Mouse (Mus musculus) kidney, embryonic 14.5 days (tissue): ENCODE measurements around the gene Ergic1. TPM values are rescaled to one million over a fixed set of nuclear protein-coding genes. Genes with fewer than 3 reads are reported as not detected.

Experiments used
- ATAC-seq: fragments of 200-750 bp; cut with Nextera tagmentation; 2 replicates; pipeline ENCODE4 v1.8.0; 2017; ENCODE audit warnings: moderate number of reproducible peaks, mild to moderate bottlenecking, moderate TSS enrichment, moderate library complexity; ENCODE audit not compliant: low FRiP score, low TSS enrichment
- H3K27ac ChIP-seq: fragments of 300-500 bp; sonication (generic); 2 replicates; pipeline ENCODE4 v1.5.1; 2014; ENCODE audit warnings: low read depth, mild to moderate bottlenecking, low read length, moderate library complexity, mixed read lengths
- H3K27me3 ChIP-seq: fragments of 300-500 bp; sonication (generic); 2 replicates; pipeline ENCODE4 v1.6.1; 2014; ENCODE audit warnings: mild to moderate bottlenecking, low read length; ENCODE audit not compliant: control insufficient read depth, insufficient read depth
- H3K36me3 ChIP-seq: fragments of 300-500 bp; sonication (generic); 2 replicates; pipeline ENCODE4 v1.6.1; 2014; ENCODE audit warnings: low read length, mixed read lengths; ENCODE audit not compliant: control insufficient read depth, insufficient read depth
- H3K4me1 ChIP-seq: fragments of 300-500 bp; sonication (generic); 2 replicates; pipeline ENCODE4 v1.6.1; 2014; ENCODE audit warnings: low read length, mixed read lengths; ENCODE audit not compliant: control insufficient read depth, insufficient read depth
- H3K4me2 ChIP-seq: fragments of 300-500 bp; sonication (generic); replicated peaks from 2 replicates; pipeline ENCODE4 v1.6.1; 2014; ENCODE audit warnings: low read depth, mild to moderate bottlenecking, low read length
- H3K4me3 ChIP-seq: fragments of 300-500 bp; sonication (generic); 2 replicates; pipeline ENCODE4 v1.5.1; 2014; ENCODE audit warnings: mild to moderate bottlenecking, low read length
- H3K9ac ChIP-seq: fragments of 300-500 bp; sonication (generic); 2 replicates; pipeline ENCODE4 v1.6.1; 2014; ENCODE audit warnings: low read depth, mild to moderate bottlenecking, low read length, moderate library complexity
- H3K9me3 ChIP-seq: fragments of 300-500 bp; sonication (generic); 2 replicates; pipeline ENCODE4 v1.6.1; 2016; ENCODE audit warnings: low read length; ENCODE audit not compliant: control insufficient read depth
- WGBS: fragments of 180-500 bp; shearing (Covaris S2); extraction: QIAGEN DNeasy Blood & Tissue Kit; methylation state at CpG from one replicate; pipeline ENCODE4 v1.1.7; 2014; 5-methylcytosine and 5-hydroxymethylcytosine counted together
- polyA plus RNA-seq: library from polyadenylated mRNA; unstranded; fragments of >200 nt; fragmentation: Nextera tagmentation; extraction: Ambion mirVana; gene quantifications from 2 replicates; pipeline ENCODE4 v1.2.1, GENCODE M21; 2014

Gene Ergic1
- polyA plus RNA-seq, 1 experiment from 2014 or later: 150 TPM

GRCm38 (mm10) chr17:26549148-26549809 lies 12.0 kb upstream of the Ergic1 start:
- Histone ChIP-seq H3K36me3 (no peaks in the 10 kb centered on the region), H3K9ac (no peak overlapping the region), H3K4me1 (no peaks in the 10 kb centered on the region), H3K4me3 (no peak overlapping the region), H3K27me3 (no peaks in the 10 kb centered on the region), H3K4me2 (no peak overlapping the region), H3K27ac (peak overlapping the region; percentile 44; the same call in 1 of the 2 replicates), H3K9me3 (no peaks in the 10 kb centered on the region)
- WGBS: 5% methylated on average over 12 of the region's 12 CpGs
- ATAC-seq: peak; percentile 43; the same call in 1 of the 2 replicates

GRCm38 (mm10) chr17:26551104-26551503 lies 10.2 kb upstream of the Ergic1 start:
- no peaks in the 10 kb centered on the region for H3K4me1 ChIP-seq
- H3K9ac ChIP-seq: no peak overlapping the region
- H3K27ac ChIP-seq: no peak overlapping the region
- H3K4me3 ChIP-seq: no peak overlapping the region
- H3K36me3 ChIP-seq: no peaks in the 10 kb centered on the region
- H3K27me3 ChIP-seq: no peaks in the 10 kb centered on the region
- no peak overlapping the region for H3K4me2 ChIP-seq
- no peaks in the 10 kb centered on the region for H3K9me3 ChIP-seq
- ATAC-seq: no peak
- 85% methylated on average over 6 of the region's 6 CpGs for WGBS

- ATAC-seq: no peak
- H3K4me3 ChIP-seq: no peak overlapping the region
- no peaks in the 10 kb centered on the region for H3K27me3 ChIP-seq
- no peaks in the 10 kb centered on the region for H3K9me3 ChIP-seq
- no peak overlapping the region for H3K4me2 ChIP-seq
- no peak overlapping the region for H3K9ac ChIP-seq
- H3K36me3 ChIP-seq: no peaks in the 10 kb centered on the region
- no peak overlapping the region for H3K27ac ChIP-seq
- H3K4me1 ChIP-seq: no peaks in the 10 kb centered on the region
- 64% methylated on average over 3 of the region's 3 CpGs for WGBS
Observed at GRCm38 (mm10) chr17:26553033-26553432, 8.3 kb upstream of the Ergic1 start.

- ATAC-seq: 0 out of 2 replicates have a peak, but pooled peaks have one; percentile 14
- peaks cover 42% of the 10 kb centered on the region for H3K4me1 ChIP-seq
- WGBS: 34% methylated on average over 9 of the region's 9 CpGs
- H3K4me3 ChIP-seq: peak overlapping the region; percentile 86
- H3K9ac ChIP-seq: peak overlapping the region; percentile 85
- H3K27me3 ChIP-seq: no peaks in the 10 kb centered on the region
- peak overlapping the region; percentile 93 for H3K4me2 ChIP-seq
- H3K9me3 ChIP-seq: no peaks in the 10 kb centered on the region
- H3K27ac ChIP-seq: peak overlapping the region; percentile 69; the same call in 1 of the 2 replicates
- peaks cover 6% of the 10 kb centered on the region; the same call in 1 of the 2 replicates for H3K36me3 ChIP-seq
Observed at GRCm38 (mm10) chr17:26560526-26561289, 581 bp upstream of the Ergic1 start.

- Histone ChIP-seq H3K27ac (peak within 1 kb of the TSS; percentile 69; the same call in 1 of the 2 replicates), H3K9ac (peak within 1 kb of the TSS; percentile 85), H3K27me3 (no peaks in the 10 kb centered on the region), H3K36me3 (peaks cover 8% of the 10 kb centered on the region; the same call in 1 of the 2 replicates), H3K4me3 (peak within 1 kb of the TSS; percentile 86), H3K4me2 (peak within 1 kb of the TSS; percentile 93), H3K4me1 (peaks cover 42% of the 10 kb centered on the region), H3K9me3 (no peaks in the 10 kb centered on the region)
- WGBS: 1% methylated on average over 24 of the region's 25 CpGs
- ATAC-seq: peak; percentile 77
Observed at GRCm38 (mm10) chr17:26561651-26562181, 427 bp downstream of the Ergic1 start, which contains the start of gene Dusp1. TSS of gene Dusp1 (minus strand) at chr17:26562128.

GRCm38 (mm10) chr17:26562292-26562691 lies 1.0 kb downstream of the Ergic1 start:
- Histone ChIP-seq H3K27ac (no peak overlapping the region), H3K36me3 (peaks cover 9% of the 10 kb centered on the region; the same call in 1 of the 2 replicates), H3K9ac (peak overlapping the region; percentile 85), H3K4me3 (peak overlapping the region; percentile 86), H3K27me3 (no peaks in the 10 kb centered on the region), H3K9me3 (no peaks in the 10 kb centered on the region), H3K4me2 (peak overlapping the region; percentile 93), H3K4me1 (peaks cover 47% of the 10 kb centered on the region)
- ATAC-seq: no peak
- 66% methylated on average over 4 of the region's 4 CpGs for WGBS

GRCm38 (mm10) chr17:26563476-26563875 lies 2.2 kb downstream of the Ergic1 start:
- Histone ChIP-seq H3K4me2 (no peak overlapping the region), H3K27me3 (no peaks in the 10 kb centered on the region), H3K4me1 (peaks cover 47% of the 10 kb centered on the region), H3K27ac (no peak overlapping the region), H3K9me3 (no peaks in the 10 kb centered on the region), H3K36me3 (peaks cover 20% of the 10 kb centered on the region), H3K9ac (no peak overlapping the region), H3K4me3 (no peak overlapping the region)
- WGBS: 69% methylated on average over 6 of the region's 6 CpGs
- no peak for ATAC-seq

- H3K36me3 ChIP-seq: peaks cover 30% of the 10 kb centered on the region
- H3K4me1 ChIP-seq: peaks cover 47% of the 10 kb centered on the region
- no peaks in the 10 kb centered on the region for H3K9me3 ChIP-seq
- H3K9ac ChIP-seq: no peak overlapping the region
- no peak overlapping the region; the same call in 1 of the 2 replicates for H3K4me3 ChIP-seq
- 0 out of 2 replicates have a peak overlapping the region, but pooled peaks have one; percentile 22 for H3K4me2 ChIP-seq
- no peak overlapping the region for H3K27ac ChIP-seq
- WGBS: 22% methylated on average over 9 of the region's 9 CpGs
- no peaks in the 10 kb centered on the region for H3K27me3 ChIP-seq
- ATAC-seq: no peak
Observed at GRCm38 (mm10) chr17:26564439-26564838, 3.1 kb downstream of the Ergic1 start.
